Mouse (Mus musculus) urinary bladder, postnatal 4 days (tissue): ENCODE measurements around the gene Coro1b.

Experiments
- DNase-seq, 2 experiments: peaks; one replicate each; pipeline ENCODE4 v3.0.0; 2021 to 2022; ENCODE audit warnings: low spot score in 2 of 2

The Coro1b gene

GRCm38 (mm10) chr19:4156073-4156579 lies 7.7 kb downstream of the Coro1b start:
- no peak for DNase-seq

- DNase-seq: no peak
These were observed 8.4 kb downstream of the Coro1b start for GRCm38 (mm10) chr19:4156771-4157170.

- DNase-seq: no peak
These were observed 10.6 kb downstream of the Coro1b start for GRCm38 (mm10) chr19:4159049-4159448.

- DNase-seq: peak; percentile 91 to 96
These were observed 14.5 kb downstream of the Coro1b start, which contains the start of gene Rps6kb2 for GRCm38 (mm10) chr19:4162646-4163542. TSS of gene Rps6kb2 (minus strand) at chr19:4163354.

GRCm38 (mm10) chr19:4163543-4163887 lies 15.1 kb downstream of the Coro1b start:
- no peak for DNase-seq

- DNase-seq: no peak
These were observed 15.7 kb downstream of the Coro1b start for GRCm38 (mm10) chr19:4164100-4164499.

GRCm38 (mm10) chr19:4164721-4165120 lies 16.3 kb downstream of the Coro1b start:
- DNase-seq: no peak

- DNase-seq: no peak
These were observed 18.5 kb downstream of the Coro1b start for GRCm38 (mm10) chr19:4166678-4167476.

- peak; percentile 99 to 100 for DNase-seq
These were observed 21.0 kb downstream of the Coro1b start for GRCm38 (mm10) chr19:4169378-4169784.

GRCm38 (mm10) chr19:4169810-4170209 lies 21.4 kb downstream of the Coro1b start:
- no peak for DNase-seq

GRCm38 (mm10) chr19:4170723-4171392 lies 22.4 kb downstream of the Coro1b start:
- no peak for DNase-seq

- no peak for DNase-seq
These were observed 23.2 kb downstream of the Coro1b start for GRCm38 (mm10) chr19:4171393-4172290.

GRCm38 (mm10) chr19:4172925-4173324 lies 24.5 kb downstream of the Coro1b start:
- no peak for DNase-seq

- no peak for DNase-seq
These were observed 27.0 kb downstream of the Coro1b start, which contains the start of gene Carns1 for GRCm38 (mm10) chr19:4175368-4175947. TSS of gene Carns1 (minus strand) at chr19:4175479.

GRCm38 (mm10) chr19:4180411-4180810 lies 32.0 kb downstream of the Coro1b start:
- no peak for DNase-seq

- DNase-seq: no peak
These were observed 33.5 kb downstream of the Coro1b start for GRCm38 (mm10) chr19:4181892-4182291.

GRCm38 (mm10) chr19:4183689-4184088 lies 35.3 kb downstream of the Coro1b start:
- DNase-seq: no peak

GRCm38 (mm10) chr19:4184976-4185975 lies 36.9 kb downstream of the Coro1b start:
- DNase-seq: no peak

- no peak for DNase-seq
These were observed 38.9 kb downstream of the Coro1b start for GRCm38 (mm10) chr19:4187303-4187702.
